Mouse (Mus musculus) adrenal gland, adult 8-10 months (tissue): ENCODE results near the gene Spcs2. TPM values are rescaled to one million over a fixed set of nuclear protein-coding genes. Genes with fewer than 3 reads are reported as not detected.

Source experiments
- total RNA-seq, 4 experiments: library from RNA; stranded (reverse); gene quantifications; 2 replicates each; pipeline ENCODE4 v1.2.4; 2022

Gene Spcs2
- total RNA-seq, 4 experiments from 2014 or later: 194 to 235 (median 202) TPM

Other genes with a start within 250 kb of the Spcs2 start
- gene Tpbgl, start 236.4 kb downstream of the Spcs2 start, total RNA-seq: 10 to 100 TPM; 29.8 to 42.0 (median 36.0) TPM
- 10 to 100 TPM; 25.3 to 35.2 (median 31.5) TPM for gene Slco2b1, start 152.1 kb downstream of the Spcs2 start, total RNA-seq
- not detected for gene Olfr520, start 133.2 kb downstream of the Spcs2 start, total RNA-seq
- not detected for gene Olfr521, start 100.0 kb downstream of the Spcs2 start, total RNA-seq
- 1 to 10 TPM; 1.9 to 3.9 (median 3.4) TPM for gene Neu3, start 35.0 kb downstream of the Spcs2 start, total RNA-seq
- gene Xrra1, start 4.3 kb downstream of the Spcs2 start, total RNA-seq: 1 to 10 TPM in 2 of 4 experiments, under 1 TPM in 2; 0.35 to 4.6 (median 2.3) TPM
- 10 to 100 TPM; 17.0 to 25.7 (median 19.9) TPM for gene Rnf169, start 117.0 kb upstream of the Spcs2 start, total RNA-seq
- gene Chrdl2, start 142.7 kb upstream of the Spcs2 start, total RNA-seq: not detected